Mouse (Mus musculus) midbrain, embryonic 14.5 days (tissue): ENCODE measurements at regions not wholly inside any gene's neighbourhood (a gene's known extent, or its start where the extent isn't known, plus 50 kb on each side); places are given as distances from the start of the nearest gene placed in this dataset.

Source experiments
- ATAC-seq: fragments of 200-750 bp; cut with Nextera tagmentation; 2 replicates; pipeline ENCODE4 v1.8.0; 2017; ENCODE audit warnings: moderate number of reproducible peaks, moderate library complexity; ENCODE audit not compliant: low FRiP score, low TSS enrichment
- DNase-seq: peaks from one replicate; pipeline ENCODE4 v3.0.0-alpha.2; 2015
- H3K27ac ChIP-seq: fragments of 300-500 bp; sonication (generic); replicated peaks from 2 replicates; pipeline ENCODE4 v1.5.1; 2014; ENCODE audit warnings: mild to moderate bottlenecking, low read depth, low read length, moderate library complexity
- H3K27me3 ChIP-seq: fragments of 300-500 bp; sonication (generic); 2 replicates; pipeline ENCODE4 v1.6.1; 2014; ENCODE audit warnings: low read length, control low read depth, mixed read lengths; ENCODE audit not compliant: control insufficient read depth, insufficient read depth
- H3K36me3 ChIP-seq: fragments of 300-500 bp; sonication (generic); 2 replicates; pipeline ENCODE4 v1.6.1; 2014; ENCODE audit warnings: low read length, control low read depth; ENCODE audit not compliant: control insufficient read depth, insufficient read depth
- H3K4me1 ChIP-seq: fragments of 300-500 bp; sonication (generic); 2 replicates; pipeline ENCODE4 v1.6.1; 2014; ENCODE audit warnings: mild to moderate bottlenecking, antibody characterized with exemption, low read length, control low read depth; ENCODE audit not compliant: control insufficient read depth, insufficient read depth
- H3K4me2 ChIP-seq: fragments of 300-500 bp; sonication (generic); 2 replicates; pipeline ENCODE4 v1.6.1; 2014; ENCODE audit warnings: mild to moderate bottlenecking, low read length, moderate library complexity
- H3K4me3 ChIP-seq: fragments of 300-500 bp; sonication (generic); replicated peaks from 2 replicates; pipeline ENCODE4 v1.5.1; 2014; ENCODE audit warnings: low read depth, low read length
- H3K9ac ChIP-seq: fragments of 300-500 bp; sonication (generic); replicated peaks from 2 replicates; pipeline ENCODE4 v1.6.1; 2014; ENCODE audit warnings: mild to moderate bottlenecking, low read length, moderate library complexity
- H3K9me3 ChIP-seq: fragments of 300-500 bp; sonication (generic); 2 replicates; pipeline ENCODE4 v1.6.1; 2016; ENCODE audit warnings: low read length, control low read depth, mixed read lengths; ENCODE audit not compliant: control insufficient read depth
- WGBS: fragments of 180-500 bp; shearing (Covaris S2); extraction: QIAGEN DNeasy Blood & Tissue Kit; methylation state at CpG from one replicate; pipeline ENCODE4 v1.1.7; 2014; 5-methylcytosine and 5-hydroxymethylcytosine counted together

- Histone ChIP-seq H3K9me3 (no peaks in the 10 kb centered on the region), H3K27ac (no peak overlapping the region), H3K4me2 (no peak overlapping the region), H3K4me3 (no peak overlapping the region), H3K27me3 (0 out of 2 replicates have a peak, but pooled peaks cover 3% of the 10 kb centered on the region), H3K36me3 (no peaks in the 10 kb centered on the region), H3K4me1 (peaks cover 7% of the 10 kb centered on the region), H3K9ac (no peak overlapping the region)
- DNase-seq (peak; percentile 26), ATAC-seq (no peak)
- 75% methylated on average over 10 of the region's 10 CpGs for WGBS
Observed at GRCm38 (mm10) chr6:50934245-50934644, 280.0 kb upstream of the Npvf start.

- H3K4me3 ChIP-seq, result no peak overlapping the region
- no peak overlapping the region for H3K9ac ChIP-seq
- WGBS, result 89% methylated on average over 8 of the region's 8 CpGs
- H3K4me1 ChIP-seq, result peaks cover 9% of the 10 kb centered on the region
- no peak overlapping the region for H3K27ac ChIP-seq
- H3K27me3 ChIP-seq, result 0 out of 2 replicates have a peak, but pooled peaks cover 3% of the 10 kb centered on the region
- DNase-seq (no peak), ATAC-seq (no peak)
- no peak overlapping the region for H3K4me2 ChIP-seq
- H3K36me3 ChIP-seq, result no peaks in the 10 kb centered on the region
- no peaks in the 10 kb centered on the region for H3K9me3 ChIP-seq
Observed at GRCm38 (mm10) chr6:50936306-50936705, 282.1 kb upstream of the Npvf start.

- Histone ChIP-seq H3K4me2 (no peak overlapping the region), H3K9ac (no peak overlapping the region), H3K27me3 (0 out of 2 replicates have a peak, but pooled peaks cover 3% of the 10 kb centered on the region), H3K4me1 (peaks cover 10% of the 10 kb centered on the region), H3K36me3 (no peaks in the 10 kb centered on the region), H3K9me3 (no peaks in the 10 kb centered on the region), H3K27ac (no peak overlapping the region), H3K4me3 (no peak overlapping the region)
- ATAC-seq (no peak), DNase-seq (peak; percentile 89)
- 34% methylated on average over 9 of the region's 9 CpGs for WGBS
Observed at GRCm38 (mm10) chr6:50937094-50937493, 282.9 kb upstream of the Npvf start.

GRCm38 (mm10) chr6:50938879-50939278, 284.6 kb upstream of the Npvf start:
- WGBS, result 22% methylated on average over 7 of the region's 7 CpGs
- no peak for ATAC-seq

GRCm38 (mm10) chr6:50939440-50939839, 285.2 kb upstream of the Npvf start:
- Histone ChIP-seq H3K9ac (no peak overlapping the region), H3K27me3 (0 out of 2 replicates have a peak, but pooled peaks cover 3% of the 10 kb centered on the region), H3K36me3 (no peaks in the 10 kb centered on the region), H3K27ac (no peak overlapping the region), H3K4me1 (peaks cover 10% of the 10 kb centered on the region), H3K4me2 (no peak overlapping the region), H3K9me3 (no peaks in the 10 kb centered on the region), H3K4me3 (no peak overlapping the region)
- 49% methylated on average over 2 of the region's 2 CpGs for WGBS
- no peak for ATAC-seq
- peak; percentile 66 for DNase-seq

More at GRCm38 (mm10) chr6:50938879-50939278, 284.6 kb upstream of the Npvf start:
- Histone ChIP-seq H3K4me2 (no peak overlapping the region), H3K27ac (no peak overlapping the region), H3K36me3 (no peaks in the 10 kb centered on the region), H3K9ac (no peak overlapping the region), H3K9me3 (no peaks in the 10 kb centered on the region), H3K4me1 (peaks cover 10% of the 10 kb centered on the region), H3K4me3 (no peak overlapping the region), H3K27me3 (0 out of 2 replicates have a peak, but pooled peaks cover 3% of the 10 kb centered on the region)
- DNase-seq, result peak; percentile 80

- ATAC-seq, result no peak
- no peak overlapping the region for H3K4me3 ChIP-seq
- H3K27me3 ChIP-seq, result no peaks in the 10 kb centered on the region
- H3K4me1 ChIP-seq, result peaks cover 9% of the 10 kb centered on the region
- no peak overlapping the region for H3K4me2 ChIP-seq
- 19% methylated on average over 1 of the region's 1 CpGs for WGBS
- H3K36me3 ChIP-seq, result no peaks in the 10 kb centered on the region
- H3K27ac ChIP-seq, result no peak overlapping the region
- no peak overlapping the region for H3K9ac ChIP-seq
- DNase-seq, result no peak
- H3K9me3 ChIP-seq, result no peaks in the 10 kb centered on the region
Observed at GRCm38 (mm10) chr6:50940118-50940517, 285.9 kb upstream of the Npvf start.

GRCm38 (mm10) chr6:50940641-50941398, 286.6 kb upstream of the Npvf start:
- no peak for ATAC-seq
- no peak overlapping the region for H3K4me3 ChIP-seq
- no peaks in the 10 kb centered on the region for H3K36me3 ChIP-seq
- 0 out of 2 replicates have a peak overlapping the region, but pooled peaks have one; percentile 26 for H3K27ac ChIP-seq
- no peak for DNase-seq
- H3K4me1 ChIP-seq, result peaks cover 3% of the 10 kb centered on the region
- WGBS, result 84% methylated on average over 10 of the region's 10 CpGs
- no peak overlapping the region for H3K4me2 ChIP-seq
- no peak overlapping the region for H3K9ac ChIP-seq
- no peaks in the 10 kb centered on the region for H3K27me3 ChIP-seq
- no peaks in the 10 kb centered on the region for H3K9me3 ChIP-seq

GRCm38 (mm10) chr6:50942696-50943095, 288.5 kb upstream of the Npvf start:
- no peak overlapping the region for H3K27ac ChIP-seq
- 64% methylated on average over 5 of the region's 5 CpGs for WGBS
- H3K4me3 ChIP-seq, result no peak overlapping the region
- H3K36me3 ChIP-seq, result no peaks in the 10 kb centered on the region
- no peak for ATAC-seq
- H3K27me3 ChIP-seq, result no peaks in the 10 kb centered on the region
- H3K9ac ChIP-seq, result no peak overlapping the region
- no peaks in the 10 kb centered on the region for H3K9me3 ChIP-seq
- no peak for DNase-seq
- H3K4me1 ChIP-seq, result peaks cover 3% of the 10 kb centered on the region; the same call in 1 of the 2 replicates
- no peak overlapping the region for H3K4me2 ChIP-seq

- Histone ChIP-seq H3K9me3 (no peaks in the 10 kb centered on the region), H3K4me2 (no peak overlapping the region), H3K4me1 (peaks cover 9% of the 10 kb centered on the region; the same call in 1 of the 2 replicates), H3K4me3 (no peak overlapping the region), H3K27ac (no peak overlapping the region), H3K36me3 (no peaks in the 10 kb centered on the region), H3K27me3 (no peaks in the 10 kb centered on the region), H3K9ac (no peak overlapping the region)
- 83% methylated on average over 4 of the region's 4 CpGs for WGBS
- DNase-seq, result no peak
- no peak for ATAC-seq
Observed at GRCm38 (mm10) chr6:50948061-50948460, 293.8 kb upstream of the Npvf start.
